Mouse (Mus musculus) G1E (cell line): ENCODE data around the gene Hyal3.

Experiments
- CTCF ChIP-seq: IDR thresholded peaks from 2 replicates; pipeline ENCODE4 v1.5.1; 2012; ENCODE audit warnings: low read depth, low read length, inconsistent platforms, mixed read lengths
- GATA1 ChIP-seq: IDR thresholded peaks from 2 replicates; pipeline ENCODE4 v1.6.1; 2012; ENCODE audit warnings: borderline replicate concordance, low read length, inconsistent platforms, mixed read lengths

DNA sequence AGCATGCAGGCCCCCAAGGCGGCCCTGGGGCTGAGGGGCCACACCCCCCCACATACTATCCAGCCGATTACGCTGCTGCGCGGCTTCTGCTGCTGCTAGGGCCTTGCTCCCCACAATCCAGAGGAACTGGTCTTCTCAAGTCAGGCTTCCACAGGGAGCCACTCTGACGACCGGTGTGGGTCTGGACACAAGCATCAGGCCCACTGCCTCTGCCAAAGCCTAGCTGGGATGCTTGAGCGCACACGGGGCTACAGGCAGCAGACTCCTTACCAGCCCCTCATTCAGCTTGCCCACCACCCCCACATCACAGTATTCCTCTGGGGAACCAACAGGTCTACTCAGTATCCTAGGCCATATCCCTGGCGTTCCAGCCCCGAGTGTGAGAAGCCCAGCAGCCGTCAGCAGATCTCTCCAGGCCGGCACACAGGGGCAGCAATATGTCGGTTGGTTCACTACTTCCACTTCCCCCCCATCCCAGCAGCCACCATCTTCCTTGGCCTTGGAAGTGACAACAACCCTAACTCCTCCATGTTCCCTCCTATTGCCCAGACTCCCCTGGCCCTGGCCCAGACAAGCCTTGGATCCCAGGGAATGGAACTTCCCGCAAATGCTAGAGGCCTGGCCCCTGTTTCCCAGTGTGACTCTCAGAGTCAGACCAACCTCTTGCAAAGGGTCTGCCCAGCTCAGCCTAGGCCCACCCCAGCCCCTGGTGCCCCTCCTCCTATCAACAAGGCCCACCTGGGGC is 53.2 kb downstream of the Hyal3 start:
- TF ChIP-seq CTCF (no peak), GATA1 (no peak)
